Mouse (Mus musculus): Measurements from ENCODE around the gene Gm6370.
"Not testable (repeated sequence)": the region's sequence is repeated elsewhere in the genome, so short reads cannot be mapped to it uniquely, and the experiment has no call there.

DNA sequence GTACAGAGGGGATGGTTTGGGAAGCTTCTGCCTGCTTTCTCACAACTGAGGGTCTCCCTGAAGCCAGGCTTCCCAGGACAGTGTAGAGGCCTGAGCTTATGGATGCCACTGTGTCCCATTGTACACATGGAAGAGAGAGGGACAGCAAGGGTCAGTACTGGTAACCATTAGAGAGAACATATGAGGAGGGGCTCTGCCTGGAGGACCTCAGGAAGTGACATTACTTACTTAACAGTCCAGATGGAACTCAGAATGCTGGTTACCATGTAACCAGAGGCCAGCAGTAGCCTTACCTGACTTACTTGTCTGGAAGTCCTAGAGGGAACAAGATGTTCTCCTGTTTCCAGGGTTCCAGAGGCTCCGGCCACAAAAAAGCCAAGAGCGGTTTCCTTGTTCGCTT is 46.2 kb downstream of the Gm6370 start, which contains the start of gene Gm3409:
- TF ChIP-seq CTCF (IDR thresholded peaks at IDR 0.05; ENCODE audit: borderline replicate concordance, control insufficient read depth, extremely low read depth, insufficient read depth, low read length, poor library complexity); POLR2A (IDR thresholded peaks at IDR 0.05; ENCODE audit: control insufficient read depth, extremely low read depth, insufficient read depth, low read length, poor library complexity): not testable (repeated sequence)

Data from thymus, adult 2 months (tissue).